Mouse (Mus musculus) cerebellum, postnatal 25 days (tissue): ENCODE measurements around the gene Anxa5.

ENCODE experiments used
- DNase-seq, 2 experiments: peaks; one replicate each; pipeline ENCODE4 v3.0.0; 2021; ENCODE audit warnings: mixed read lengths in 2 of 2

Gene Anxa5

DNA sequence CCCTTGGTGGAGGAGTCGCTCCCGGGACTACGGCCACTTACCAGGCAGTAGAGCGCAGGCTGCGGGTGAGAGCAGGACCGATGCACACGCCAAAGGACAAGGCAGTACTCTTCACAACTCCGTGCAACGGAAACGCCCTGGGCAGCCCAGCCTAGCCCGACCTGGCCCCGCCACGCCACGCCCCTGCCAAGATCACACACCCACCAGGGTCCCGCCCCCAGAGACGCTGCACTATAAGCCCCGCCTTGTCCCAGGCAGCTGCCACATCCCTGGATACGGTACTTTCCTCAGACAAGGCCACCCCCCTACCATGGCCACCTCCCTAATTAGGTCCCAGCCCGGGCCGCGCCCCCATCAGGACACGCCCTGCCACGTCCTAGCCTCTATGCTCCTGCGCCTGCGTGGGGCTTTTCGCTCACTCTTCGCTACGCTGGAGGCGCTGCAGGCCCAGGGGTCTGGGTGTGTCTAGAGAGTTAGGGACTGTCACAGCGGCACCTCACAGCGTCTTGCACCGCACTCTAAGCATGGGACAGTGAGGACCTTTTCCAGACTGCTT lies at the start of gene Anxa5, which contains the start of gene 1810062G17Rik:
Gene Anxa5, minus strand, starts transcription at position 363 of the 556 bp plus-strand sequence.
Gene 1810062G17Rik, plus strand, starts transcription at position 406 of the 556 bp plus-strand sequence.
- DNase-seq: peak; percentile 83 to 91

DNA sequence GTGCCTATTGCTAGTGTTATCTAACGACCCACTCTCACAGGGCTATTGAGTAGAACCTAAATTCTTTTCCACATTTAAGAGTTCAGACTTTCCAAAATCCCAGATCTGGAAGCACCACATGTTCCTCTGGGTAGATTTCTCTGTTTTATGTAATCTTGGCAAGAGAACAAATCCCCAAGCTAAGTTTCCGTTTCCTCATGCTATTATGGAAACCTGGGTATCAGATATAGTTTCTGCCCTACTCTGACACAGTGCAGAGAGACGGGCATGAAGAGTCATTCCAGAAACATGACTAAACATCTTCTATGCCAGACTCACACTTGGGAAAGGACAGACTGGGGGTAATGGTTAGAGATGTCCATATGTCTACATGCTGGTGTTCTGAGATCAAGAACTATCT lies 48.8 kb upstream of the Anxa5 start:
- DNase-seq: no peak

DNA sequence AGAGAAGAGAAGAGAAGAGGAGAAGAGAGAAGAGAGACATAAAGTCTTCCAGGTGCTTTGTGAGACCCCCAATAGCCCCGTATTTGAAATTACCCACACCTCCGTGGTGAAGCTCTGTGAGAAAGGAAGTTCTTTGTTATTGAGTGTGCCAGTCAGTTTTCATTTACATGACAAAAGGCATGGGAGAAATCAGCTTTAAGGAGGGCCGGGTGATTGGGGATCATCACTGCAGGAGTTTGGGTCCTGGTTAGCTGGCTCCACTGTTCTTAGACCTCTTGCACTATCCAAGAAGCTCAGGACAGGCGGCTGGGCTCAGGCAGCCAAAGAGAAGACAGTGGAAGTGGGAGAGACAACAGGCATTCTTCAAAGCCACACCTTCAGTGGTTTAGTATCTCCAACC lies 46.4 kb upstream of the Anxa5 start:
- no peak for DNase-seq

DNA sequence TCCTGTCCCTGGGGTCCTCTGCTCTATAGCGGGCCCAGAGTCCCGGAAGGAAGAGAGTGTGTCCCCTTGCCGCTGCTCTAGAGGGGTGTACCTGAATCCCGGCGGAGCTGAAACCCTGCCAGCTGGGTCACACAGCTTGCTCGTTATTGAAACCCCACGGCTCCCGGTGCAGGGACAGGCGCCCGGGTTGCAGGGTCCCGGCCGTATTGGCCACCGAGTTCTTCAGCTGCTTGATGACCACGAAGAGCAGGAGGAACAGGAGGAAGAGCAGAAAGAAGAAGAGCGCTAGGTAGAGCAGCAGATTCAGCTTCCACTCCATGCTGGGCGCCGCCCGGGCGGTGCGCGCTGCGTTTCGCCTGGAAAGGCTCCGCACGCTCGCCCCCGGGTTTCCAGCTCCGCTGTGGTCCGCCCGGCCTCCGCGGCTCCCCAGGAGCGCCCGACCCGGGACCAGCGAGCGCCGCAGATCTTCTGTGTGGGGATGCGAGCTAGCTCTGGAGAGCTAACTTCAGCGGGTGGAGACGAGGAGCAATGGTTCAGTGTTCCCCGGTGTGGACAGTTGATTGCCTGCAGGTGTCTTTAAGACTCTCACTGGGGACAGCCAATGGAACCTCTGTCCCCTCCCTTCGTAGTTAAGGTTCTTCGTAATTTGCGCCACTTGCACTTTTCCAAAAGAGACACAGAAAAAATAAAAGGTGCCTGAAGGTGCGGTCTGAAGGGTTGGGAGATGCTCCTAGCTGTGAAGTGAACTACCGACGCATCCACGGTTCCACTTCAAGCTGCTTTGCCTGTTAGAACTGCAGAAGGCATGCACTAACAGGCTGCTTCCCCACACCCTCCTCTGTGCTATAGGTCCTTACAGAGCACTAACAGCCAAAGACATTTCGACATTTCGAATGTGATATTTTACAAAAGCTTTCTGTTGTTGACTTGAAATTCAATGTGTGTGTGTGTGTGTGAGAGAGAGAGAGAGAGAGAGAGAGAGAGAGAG lies 45.7 kb upstream of the Anxa5 start, which contains the start of gene Gm11549:
Gene Gm11549, minus strand, starts transcription at position 741 of the 988 bp plus-strand sequence.
- peak; percentile 33 to 42 for DNase-seq

DNA sequence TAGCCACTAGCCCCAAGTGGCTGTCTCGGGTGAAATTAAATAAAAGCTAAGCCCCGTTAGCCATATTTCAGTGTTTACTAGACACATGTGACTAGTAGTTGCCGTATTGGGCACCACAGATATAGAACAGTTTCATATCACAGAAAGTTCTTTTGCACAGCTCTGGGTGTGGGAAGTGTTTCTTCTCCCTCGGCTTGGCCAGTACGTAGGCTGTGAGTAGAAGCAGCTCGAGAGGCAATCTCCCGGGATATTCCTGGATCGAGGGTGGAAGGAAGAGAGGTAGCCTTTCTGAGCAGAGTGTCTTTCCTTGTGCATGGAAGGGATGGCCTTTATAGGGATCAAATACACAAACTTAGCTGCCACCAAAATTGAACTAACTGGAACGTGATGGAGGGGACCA lies 40.5 kb upstream of the Anxa5 start:
- no peak for DNase-seq

DNA sequence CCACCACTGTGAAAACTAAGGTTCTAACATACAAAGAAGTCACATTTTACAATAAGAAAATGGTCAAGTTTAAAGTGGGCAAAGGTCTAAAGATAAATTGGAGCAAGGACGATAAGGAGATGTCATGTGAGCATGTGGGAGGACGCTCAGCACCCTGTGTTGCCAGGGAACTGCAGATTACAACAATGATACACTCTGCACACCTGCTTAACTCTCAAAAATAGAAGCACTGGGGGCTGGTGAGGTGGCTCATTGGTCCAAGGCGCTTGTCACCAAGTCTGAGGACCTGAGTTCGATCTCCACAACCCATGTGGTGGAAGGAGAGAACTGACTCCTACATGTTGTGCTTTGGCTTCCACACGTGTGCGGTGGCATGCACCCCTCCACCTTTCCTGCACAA lies 35.8 kb upstream of the Anxa5 start:
- no peak for DNase-seq

DNA sequence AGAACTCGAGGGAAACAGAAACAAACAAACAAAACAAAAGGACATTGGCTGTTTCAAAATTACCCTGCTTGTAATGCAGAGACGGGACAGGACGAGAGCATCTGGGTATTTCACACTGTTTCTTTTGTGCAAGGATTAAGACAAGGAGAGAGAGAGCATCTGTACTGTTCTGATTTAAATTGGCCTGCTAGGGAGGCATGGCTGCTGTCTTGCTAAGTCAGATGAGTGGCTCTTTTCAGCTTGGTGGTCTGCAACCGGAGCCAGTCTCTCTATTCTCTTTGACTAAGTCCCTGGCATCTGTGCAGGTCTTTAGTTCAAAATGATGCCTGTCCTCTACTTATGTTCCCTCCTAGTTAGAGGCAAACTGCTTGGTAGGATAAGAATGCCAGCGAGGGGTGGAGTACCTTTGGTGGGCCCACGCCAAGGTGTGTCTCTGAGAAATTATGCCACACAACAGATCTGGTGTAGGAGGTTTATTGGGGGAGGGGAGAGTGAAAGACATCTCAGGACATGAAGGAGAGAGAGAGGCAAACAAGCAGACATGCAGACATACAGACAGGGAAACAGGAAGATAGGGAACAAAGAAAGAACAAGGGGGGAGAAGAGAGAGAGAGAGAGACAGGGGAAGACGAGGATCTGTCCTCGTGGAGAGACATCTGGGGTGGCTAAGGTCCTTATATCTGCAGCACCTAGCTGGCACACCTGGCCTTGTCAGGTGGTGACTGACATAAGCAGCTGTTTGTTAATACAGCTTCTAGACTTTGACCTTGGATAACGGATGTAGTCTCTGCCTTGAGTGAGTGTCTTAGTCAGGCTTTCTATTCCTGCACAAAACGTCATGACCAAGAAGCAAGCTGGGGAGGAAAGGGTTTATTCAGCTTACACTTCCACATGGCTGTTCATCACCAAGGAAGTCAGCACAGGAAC lies 30.4 kb upstream of the Anxa5 start:
- DNase-seq: no peak

DNA sequence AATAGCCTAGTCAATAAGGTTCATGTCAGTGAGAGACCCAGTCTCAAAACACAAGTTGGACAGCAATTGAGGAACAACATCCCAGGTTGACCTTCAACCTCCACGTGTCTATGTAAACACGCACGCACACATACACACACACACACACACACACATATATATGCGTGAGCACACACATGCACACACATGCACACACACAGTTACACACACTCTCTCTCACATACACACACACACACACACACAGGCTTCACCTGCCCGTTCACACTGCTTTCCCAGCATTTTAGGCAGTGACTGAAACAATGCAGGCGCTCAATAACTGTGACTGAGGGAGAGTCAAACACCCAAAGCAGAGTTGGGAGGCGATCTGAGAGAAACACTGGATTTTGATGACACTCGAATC lies 29.6 kb upstream of the Anxa5 start:
- DNase-seq: no peak

DNA sequence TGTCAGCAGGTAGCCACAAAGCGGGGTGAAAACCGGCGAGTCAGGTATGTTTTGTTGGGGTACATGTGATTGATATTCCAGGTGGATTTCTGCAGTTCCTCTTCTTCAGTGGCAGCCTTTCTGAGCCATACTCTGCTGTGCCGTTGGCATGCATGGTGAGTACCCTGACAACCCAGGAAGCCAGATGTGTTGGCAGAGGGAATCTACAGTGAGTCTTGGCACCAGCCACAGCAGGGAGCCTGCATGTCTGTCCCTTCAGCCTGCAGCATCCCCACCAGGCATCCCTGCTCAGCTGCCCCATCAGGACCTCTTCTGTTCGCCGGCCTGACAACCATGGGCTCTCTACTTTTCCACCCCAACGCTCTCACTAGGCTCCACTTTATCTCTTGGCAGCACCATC lies 25.9 kb upstream of the Anxa5 start:
- no peak for DNase-seq

DNA sequence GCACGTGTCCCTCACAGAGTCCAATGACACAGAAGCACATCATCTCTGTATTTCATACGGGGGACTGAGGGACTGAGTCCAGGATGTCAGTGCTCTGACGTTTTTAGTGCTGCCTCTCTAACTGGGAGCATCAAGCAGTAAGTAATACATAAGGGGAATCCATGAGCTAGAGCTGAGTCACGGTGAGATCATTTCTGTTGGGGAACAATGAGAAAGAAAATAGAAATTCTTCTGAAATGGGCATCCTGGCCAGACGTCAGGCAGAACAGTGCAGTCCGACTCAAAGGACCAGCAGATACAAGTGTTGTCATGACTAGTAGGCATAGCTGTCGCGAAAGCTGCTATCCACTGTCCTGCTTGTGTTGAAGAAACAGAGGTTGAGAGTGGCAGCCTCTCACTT lies 25.3 kb upstream of the Anxa5 start:
- DNase-seq: no peak

DNA sequence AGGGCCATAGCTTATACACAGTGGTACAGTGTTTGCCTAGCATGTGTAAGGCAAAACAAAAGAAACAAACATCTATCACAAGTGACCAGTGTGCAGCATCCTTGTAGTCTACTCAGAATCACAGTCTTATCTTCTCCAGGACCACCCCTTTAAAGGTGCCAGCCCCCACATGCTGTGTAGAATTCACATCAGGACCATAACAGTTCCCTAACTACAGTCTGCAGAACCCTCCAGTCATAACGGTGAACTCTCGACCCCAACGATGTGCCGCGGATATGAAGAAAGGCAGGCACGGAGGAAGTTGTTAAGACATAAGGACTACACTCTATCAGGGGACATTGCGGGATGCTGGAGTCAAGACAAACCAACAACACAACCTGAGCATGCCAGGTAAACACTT lies 23.7 kb upstream of the Anxa5 start:
- DNase-seq: no peak

DNA sequence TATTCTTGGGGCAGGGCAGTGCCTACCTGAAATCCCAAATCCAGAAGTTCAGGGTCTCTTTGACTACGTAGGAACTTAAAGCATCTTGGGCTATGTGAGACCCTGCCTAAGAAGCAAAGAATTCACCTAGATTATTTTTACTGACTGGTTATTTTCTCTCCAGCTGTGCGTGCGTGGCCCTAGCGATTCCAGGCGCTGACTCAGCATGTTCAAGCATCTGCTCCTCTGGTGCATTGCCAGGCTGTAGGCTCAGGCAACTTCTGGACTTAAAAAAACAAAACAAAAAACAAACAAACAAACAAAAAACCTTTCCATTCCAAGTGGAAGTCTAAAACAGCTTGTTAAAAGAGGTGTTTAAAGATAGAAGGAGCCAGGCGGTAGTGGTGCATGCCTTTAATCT lies 22.5 kb upstream of the Anxa5 start:
- no peak for DNase-seq

DNA sequence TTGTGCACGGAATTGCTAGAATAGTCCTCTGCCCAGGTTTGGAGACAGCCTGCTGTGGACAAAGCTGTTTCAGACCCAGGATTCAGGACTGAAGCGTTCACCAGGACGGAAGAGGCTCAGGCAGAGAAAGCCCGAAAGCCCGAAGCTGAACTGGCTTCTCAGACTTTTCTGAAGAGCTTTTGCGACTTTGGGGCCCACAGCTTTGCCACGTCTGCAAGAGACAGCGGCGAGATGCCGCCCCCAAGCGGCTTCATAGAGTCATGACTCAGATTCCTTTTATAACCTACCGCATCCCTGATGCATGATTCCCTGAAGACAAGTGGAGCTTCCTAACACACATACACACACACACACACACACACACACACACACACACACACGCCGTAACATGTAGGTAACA lies 21.1 kb upstream of the Anxa5 start:
- peak; percentile 68 to 82 for DNase-seq

DNA sequence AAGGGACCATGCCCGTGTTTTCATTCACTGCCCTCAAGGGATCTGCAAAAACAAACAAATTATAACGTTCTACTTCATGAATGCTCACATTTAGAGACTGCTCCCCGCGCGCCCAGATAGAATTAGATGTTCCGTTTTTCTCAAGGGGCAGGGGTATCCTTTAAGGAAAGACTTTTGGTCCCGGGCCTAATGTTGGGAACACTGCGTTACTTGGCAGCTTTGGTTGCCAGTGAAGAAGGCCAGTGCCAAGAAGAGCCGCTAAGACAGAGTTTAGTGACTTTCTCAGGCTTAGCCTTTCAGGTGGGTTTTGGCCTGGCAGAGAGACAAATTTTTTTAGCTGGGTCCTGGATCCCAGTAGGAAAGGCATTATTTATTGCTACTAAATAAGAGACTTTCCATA lies 20.6 kb upstream of the Anxa5 start:
- DNase-seq: no peak

DNA sequence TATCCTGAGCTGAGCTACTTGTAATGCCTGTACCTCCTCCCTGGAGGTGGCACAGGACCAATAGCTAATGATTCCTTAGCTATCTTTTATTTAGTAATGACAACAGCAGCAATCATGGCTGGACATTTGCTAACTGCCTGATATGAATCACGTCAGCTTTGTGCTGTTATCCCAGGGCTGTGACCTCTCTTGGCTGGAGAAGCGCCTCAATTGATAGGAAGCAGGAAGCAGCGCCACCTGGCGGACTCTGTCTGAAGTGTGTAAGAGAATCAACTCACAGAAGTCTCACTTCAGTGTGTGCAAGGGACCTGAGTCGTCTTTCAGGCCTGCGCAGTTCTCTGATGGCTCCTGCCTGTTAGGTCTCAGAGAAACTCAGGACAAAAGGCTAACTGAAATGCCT lies 19.7 kb upstream of the Anxa5 start:
- peak; percentile 90 to 94 for DNase-seq

DNA sequence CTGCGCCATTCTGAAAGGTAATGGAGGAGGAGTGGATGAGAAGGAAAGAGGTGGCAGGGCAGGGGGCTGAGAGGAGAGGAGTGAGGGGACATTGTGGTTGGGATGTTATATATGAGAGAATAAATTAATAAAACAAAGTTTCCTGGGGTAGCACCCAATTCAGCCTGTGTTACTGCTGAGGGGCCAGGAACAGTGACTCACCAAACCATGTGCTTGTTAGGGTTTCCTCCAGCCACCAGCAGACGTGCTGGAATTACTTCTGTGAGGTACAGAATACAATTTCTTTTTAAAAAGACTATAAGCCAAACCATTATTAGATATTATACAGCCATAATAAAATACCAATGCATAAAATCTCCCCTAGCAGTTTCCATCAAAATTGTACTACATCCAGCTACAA lies 18.9 kb upstream of the Anxa5 start:
- DNase-seq: no peak

DNA sequence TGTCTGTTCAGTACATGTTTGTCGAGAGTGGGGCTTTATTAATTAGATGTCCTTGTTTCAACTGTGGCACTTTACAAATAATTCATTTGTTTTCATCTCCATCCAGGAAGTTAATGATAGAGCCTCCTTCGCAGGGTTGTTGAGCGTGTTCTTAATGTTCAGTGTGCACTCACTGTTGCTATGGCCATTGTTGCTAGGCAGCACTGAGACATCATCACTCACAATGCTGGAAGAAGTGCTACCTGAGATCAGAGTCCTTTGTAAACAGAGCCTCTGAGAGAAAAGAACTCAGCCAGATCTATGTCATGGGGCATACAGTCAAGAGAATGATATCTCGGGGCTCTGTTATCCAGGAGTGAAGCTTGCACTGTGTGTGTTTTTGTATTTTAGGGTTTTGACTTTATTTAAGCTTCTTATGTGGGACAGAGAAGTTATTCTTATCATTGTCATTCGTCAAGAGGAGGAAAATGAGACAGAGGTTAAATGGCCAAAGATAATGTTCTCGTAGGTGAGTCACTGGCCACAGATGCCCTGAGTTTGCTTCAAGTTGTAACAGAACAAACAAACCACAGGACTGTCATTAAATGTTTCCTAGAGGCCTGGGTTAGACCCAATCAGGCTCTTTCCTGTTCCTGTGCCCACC lies 18.1 kb upstream of the Anxa5 start:
- no peak for DNase-seq

DNA sequence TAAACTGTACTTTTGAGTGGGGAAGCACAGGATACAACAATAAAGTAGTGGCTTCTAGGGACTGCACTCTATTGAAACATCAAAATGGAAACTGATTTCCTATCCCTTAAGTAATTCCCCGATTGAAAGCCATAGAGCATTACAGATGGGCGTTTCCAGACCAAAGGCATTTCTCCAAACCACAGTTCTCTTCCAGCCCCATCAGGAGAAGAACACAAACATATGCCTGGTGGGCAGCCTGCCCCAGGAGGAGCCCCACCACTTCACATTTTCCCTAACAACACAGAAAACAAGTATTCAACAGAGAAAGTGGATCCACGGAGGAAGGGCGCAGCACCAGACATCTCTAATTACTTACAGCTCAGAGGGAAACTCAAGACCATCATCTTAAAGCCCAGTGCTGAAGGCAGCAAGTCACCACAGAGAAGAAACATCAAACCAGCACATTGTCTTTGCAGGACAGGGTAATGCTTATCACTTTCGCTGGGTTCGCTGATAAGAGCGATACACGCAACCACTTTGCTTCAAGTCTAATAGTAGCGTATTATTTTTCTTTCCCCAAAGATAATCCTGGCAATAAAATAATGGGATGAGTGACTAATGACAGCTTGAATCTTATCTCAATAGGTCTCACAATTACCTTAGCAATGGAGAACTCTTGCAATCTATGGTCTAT lies 17.2 kb upstream of the Anxa5 start:
- DNase-seq: no peak

DNA sequence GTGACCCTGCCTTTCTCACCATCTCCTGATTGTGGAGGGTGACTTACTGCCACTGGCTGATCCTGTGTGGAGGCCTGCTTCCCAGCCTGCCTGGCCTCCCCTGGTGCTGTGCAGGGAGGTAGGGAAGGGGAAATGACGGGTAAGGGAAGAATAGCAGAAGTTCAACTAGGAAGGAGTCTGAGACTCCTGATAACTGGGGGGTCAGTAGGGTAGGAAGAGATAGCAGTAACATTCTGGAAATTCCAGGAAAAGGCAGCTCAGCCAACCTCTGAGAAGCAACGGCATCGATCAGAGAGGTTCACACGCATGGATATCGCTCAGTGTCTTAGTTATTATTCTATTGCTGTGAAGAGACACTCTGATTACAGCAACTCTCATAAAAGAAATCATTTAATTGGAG lies 15.8 kb upstream of the Anxa5 start:
- no peak for DNase-seq

DNA sequence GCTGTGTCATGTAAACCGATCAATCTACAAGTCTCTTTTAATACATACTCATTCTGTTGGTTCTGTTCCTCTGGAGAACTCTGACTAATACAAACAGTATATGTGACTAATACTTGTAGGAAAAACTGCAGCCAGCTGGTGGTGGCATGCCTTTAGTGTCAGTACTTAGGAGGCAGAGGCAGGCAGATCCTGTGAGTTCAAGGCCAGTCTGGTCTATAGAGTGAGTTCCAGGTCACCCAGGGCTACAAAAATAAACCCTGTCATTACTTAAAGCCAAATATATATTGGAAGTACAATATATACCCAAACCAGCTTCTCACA lies 13.9 kb upstream of the Anxa5 start:
- DNase-seq: no peak

DNA sequence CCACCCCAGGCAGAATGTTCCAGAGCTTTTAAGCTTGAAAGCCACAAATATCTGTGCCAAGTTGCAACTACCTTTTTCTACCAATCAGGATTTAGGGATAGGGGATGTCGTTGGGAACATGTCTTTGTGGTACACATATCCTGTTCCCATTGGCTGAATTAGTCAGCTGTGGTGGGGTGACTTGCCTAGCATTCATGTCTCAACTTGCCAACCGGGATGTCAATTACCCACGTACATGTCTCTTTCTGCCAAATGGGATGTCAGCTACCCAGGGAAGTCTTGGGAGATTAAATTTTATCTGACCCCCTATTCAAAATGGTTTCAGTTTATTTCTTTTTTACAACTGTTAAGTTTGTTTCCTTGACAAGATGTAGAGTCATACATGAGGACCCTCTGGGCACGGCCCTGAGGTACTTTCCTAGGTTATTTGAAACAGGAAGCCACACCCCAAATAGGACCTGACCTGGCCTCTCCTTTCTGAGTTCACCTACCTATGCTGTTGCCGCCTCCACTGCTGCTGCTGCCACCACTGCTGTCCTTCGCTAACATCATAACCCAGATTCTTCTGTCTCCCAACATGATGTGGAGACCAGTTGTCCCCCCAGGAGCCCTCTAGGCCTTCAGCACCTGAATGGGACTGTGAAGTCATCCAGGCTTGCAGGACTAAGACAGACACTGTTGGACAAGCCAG lies 13.3 kb upstream of the Anxa5 start:
- no peak for DNase-seq

DNA sequence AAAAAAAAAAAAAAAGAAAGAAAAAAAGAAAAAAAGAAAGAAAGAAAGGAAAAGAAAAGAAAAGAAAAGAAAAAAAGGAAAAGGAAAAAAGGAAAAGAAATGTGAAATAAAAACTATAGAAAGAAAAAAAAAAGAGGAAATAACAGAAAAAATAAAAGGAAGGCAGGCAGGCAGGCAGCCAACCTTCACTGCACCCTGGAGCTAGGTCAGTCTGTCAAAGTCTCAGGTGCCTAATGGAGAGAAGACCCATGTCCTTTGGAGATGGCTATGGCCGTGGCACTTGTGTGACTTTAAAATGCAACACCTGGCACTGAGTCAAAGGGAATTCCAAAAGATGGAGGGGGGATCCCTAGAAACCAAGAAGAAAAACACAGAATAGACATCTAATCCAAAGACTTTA lies 12.7 kb upstream of the Anxa5 start:
- DNase-seq: peak; percentile 45 to 67
